Mouse (Mus musculus) embryo, embryonic 10.5 days (tissue): ENCODE results near the gene Tsc22d2.
"Not testable (repeated sequence)": the region's sequence is repeated elsewhere in the genome, so short reads cannot be mapped to it uniquely, and the experiment has no call there.

ENCODE experiments used
- DNase-seq: peaks from one replicate; pipeline ENCODE4 v3.0.0-alpha.2; 2015; ENCODE audit warnings: low spot score

The Tsc22d2 gene

DNA sequence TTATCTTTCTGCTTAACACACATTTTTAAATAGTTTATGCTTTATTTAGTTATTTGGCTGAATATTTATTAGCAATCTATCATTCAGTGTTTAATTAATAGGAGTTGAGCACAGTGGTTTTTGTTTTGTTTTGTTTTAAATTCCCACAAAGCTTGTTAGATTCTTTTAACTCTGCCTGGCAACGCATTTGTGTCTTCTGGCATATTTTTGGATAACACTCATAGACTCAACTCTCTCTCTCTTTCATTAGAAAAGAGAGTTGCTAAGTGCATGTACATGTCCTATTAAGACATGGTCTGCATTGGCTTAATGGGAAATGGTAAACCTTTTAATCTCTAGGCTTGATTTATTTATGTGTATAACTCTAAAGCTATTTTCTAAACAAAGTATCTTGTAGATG lies 14.3 kb downstream of the Tsc22d2 start:
- no peak for DNase-seq

- no peak for DNase-seq
These were observed 19.9 kb downstream of the Tsc22d2 start for GRCm38 (mm10) chr3:58434414-58434813.

- peak; percentile 42 for DNase-seq
These were observed 33.7 kb downstream of the Tsc22d2 start for GRCm38 (mm10) chr3:58448230-58448629.

DNA sequence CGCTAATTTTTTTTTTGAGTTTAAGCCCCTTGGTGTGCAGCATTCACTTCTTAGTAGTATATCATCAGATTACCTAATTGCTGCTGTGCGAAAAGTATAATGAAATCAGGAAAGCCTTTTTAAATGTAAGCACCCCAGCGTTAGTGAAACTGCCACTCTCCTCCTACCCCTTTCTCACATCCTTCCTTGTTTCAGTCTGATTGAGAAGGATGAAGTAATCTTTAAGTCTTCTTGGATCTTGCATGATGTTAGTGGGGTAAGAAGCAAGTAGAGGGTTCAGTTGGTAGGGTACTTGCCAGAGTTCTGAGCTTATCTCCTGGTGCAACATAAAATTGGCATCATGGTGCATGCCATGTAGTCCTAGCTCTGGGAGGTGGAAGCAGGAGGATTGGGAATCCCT lies 35.0 kb downstream of the Tsc22d2 start:
- no peak for DNase-seq

- DNase-seq: no peak
These were observed 40.1 kb downstream of the Tsc22d2 start for GRCm38 (mm10) chr3:58454414-58455205.

DNA sequence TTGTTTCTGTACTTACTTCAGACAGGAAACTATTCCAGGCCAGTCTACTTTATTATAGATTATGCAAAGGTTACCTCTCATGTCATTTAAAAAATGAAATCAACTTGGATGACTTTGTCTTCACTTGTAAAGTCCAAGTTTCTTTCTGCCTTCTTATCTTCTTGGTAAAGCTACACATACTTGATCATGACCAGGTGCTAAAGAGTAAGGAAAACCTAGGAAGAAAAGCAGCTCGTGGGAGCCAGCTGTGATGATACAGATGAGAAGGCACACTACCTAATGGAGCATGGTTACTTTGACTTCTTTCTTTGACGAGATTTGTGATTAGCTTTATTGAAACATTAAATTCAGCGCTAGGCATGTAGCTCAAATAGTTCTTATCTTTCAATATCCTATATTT lies 40.7 kb downstream of the Tsc22d2 start:
- DNase-seq: no peak

DNA sequence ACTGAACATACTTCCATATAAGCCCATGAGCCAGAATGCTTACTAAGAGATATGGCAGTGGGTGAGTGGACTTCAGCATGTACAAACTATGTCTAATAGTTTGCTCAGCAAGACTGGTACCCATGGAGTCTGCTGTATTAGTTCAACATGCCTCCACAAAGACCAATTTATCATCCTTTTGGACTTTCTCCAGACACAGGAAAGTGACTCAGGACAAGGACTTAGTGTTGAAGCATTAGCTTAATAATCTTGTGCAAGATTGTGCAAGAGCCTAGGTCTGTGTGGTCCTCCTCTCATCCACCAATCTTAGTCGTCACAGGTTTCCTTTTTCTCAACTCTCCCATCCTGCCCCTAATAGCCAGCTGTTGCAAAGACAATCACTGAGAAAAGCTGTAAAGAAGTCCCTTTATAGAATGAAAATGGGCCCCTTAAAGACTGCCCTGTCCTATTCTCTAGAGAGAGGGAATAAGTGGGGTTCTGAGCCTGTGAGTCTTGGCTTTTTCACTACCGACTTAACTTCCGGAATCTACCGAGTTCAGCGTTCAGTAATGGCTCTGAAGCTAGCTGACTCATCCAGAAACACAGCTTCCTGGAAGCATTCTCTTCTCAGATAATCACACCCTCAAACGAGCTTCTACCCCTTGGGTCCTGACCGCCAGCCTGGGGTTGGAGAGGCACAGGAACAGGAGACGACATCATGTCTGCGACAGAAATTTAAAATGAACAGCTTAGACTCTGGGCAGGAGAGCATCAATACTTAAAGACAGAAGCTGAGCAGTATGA lies 55.3 kb downstream of the Tsc22d2 start:
- DNase-seq: no peak

- not testable (repeated sequence) for DNase-seq
These were observed 60.8 kb downstream of the Tsc22d2 start for GRCm38 (mm10) chr3:58475298-58475697.

GRCm38 (mm10) chr3:58478755-58479455 lies 64.4 kb downstream of the Tsc22d2 start:
- no peak for DNase-seq

GRCm38 (mm10) chr3:58485883-58486282 lies 71.4 kb downstream of the Tsc22d2 start:
- DNase-seq: peak; percentile 24

- DNase-seq: no peak
These were observed 72.6 kb downstream of the Tsc22d2 start for GRCm38 (mm10) chr3:58487121-58487520.

DNA sequence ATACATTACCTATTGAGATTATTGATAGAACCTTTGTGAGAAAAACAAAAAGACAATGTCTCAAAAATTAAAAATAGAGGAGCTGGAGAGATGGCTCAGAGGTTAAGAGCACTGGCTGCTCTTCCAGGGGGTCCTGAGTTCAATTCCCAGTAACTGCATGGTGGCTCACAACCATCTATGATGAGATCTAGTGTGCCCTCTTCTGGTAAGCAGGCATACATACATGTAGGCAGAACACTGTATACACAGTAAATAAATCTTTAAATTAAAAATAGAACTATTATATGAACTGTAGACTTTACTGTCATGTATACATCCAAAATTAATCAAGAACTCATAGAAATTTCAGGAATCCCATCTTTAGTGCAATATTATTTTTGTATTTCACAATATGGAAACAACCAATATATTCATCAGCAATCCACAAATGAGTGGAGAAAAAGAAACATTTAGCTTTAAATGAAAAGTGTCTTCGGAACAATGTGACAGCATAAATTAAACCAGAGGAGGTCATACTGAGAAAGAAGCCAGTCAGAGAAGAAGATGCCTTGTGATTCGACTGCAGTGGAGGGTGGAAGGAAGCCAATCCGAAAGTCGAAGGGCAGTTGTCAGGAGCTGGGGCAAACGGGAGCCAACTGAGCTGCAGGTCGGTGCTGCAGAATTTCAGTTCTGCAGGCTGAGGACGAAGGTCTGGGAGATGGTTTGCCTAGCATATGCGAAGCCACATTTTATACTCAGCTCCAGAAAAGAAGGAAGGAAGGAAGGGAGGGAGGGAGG lies 73.7 kb downstream of the Tsc22d2 start:
- no peak for DNase-seq

GRCm38 (mm10) chr3:58490787-58491186 lies 76.3 kb downstream of the Tsc22d2 start:
- peak; percentile 30 for DNase-seq

- DNase-seq: no peak
These were observed 79.1 kb downstream of the Tsc22d2 start for GRCm38 (mm10) chr3:58493621-58494020.

- no peak for DNase-seq
These were observed 87.4 kb downstream of the Tsc22d2 start for GRCm38 (mm10) chr3:58501961-58502360.

GRCm38 (mm10) chr3:58503720-58504333 lies 89.3 kb downstream of the Tsc22d2 start:
- DNase-seq: no peak

GRCm38 (mm10) chr3:58504676-58505075 lies 90.2 kb downstream of the Tsc22d2 start:
- no peak for DNase-seq

- no peak for DNase-seq
These were observed 93.7 kb downstream of the Tsc22d2 start for GRCm38 (mm10) chr3:58508020-58508750.

DNA sequence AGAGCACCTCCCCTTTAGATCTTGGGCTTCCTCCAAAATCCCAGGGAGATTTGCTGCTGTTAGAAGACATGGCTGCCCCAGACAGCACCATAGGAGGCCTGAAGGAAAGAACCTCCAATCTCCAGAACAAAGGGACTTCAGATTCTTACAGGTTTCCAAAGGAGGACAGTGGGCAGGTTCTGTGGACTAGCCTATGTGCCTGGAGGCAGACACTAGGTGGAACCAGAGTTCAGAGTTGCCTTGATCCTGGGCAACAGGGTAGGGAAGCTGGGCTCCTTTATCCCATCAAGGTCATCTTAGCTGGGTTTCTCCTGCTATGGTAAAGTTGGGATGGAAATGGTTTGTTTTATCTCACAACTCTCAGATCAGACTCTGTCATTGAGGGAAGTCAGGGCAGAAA lies 97.1 kb downstream of the Tsc22d2 start:
- no peak for DNase-seq

DNA sequence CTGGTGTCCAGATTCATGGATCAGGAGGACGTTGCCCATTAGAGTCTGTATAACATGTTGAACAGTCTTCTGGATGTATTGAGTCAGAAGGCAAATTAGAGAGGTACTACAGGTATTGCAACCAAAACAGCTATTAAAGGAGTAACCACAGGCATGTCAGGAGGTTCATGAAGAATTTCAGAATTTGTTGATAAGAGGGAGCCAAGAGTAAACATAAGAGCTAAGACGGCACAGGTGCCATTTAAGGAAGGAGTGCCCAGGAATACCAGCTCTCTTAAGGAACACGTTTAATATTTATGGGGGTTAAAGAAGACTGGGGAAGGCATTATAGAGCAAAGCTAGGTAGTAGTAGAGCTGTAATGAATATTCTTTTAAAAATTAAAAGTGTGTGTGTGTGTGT lies 98.2 kb downstream of the Tsc22d2 start:
- DNase-seq: no peak

- DNase-seq: no peak
These were observed 99.0 kb downstream of the Tsc22d2 start for GRCm38 (mm10) chr3:58513483-58513882.
